In the genomic region with DNA sequence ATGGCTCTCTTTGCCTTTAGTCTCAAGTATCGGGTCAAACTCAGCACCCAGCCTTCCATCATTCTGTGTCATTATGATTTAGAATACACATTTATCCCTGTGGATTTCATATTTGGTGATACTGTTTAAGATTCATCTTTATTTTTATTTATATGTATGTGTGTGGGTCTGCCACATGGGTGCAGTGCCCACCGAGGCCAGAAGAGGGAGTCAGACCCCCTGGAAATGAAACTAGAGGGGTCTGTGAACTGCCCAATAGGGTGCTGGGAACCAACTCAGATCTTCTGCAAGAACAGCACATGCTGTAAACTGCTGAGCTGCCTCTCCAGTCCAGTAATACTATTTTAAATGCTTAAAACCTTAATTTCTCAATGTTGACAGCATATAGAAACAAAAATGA, we compare ENCODE assay signal across 21 mouse cellular contexts. TPM values are rescaled to one million over a fixed set of nuclear protein-coding genes. Genes with fewer than 3 reads are reported as not detected.
A peak's percentile ranks its signal among the peaks of the same experiment; 100 is the strongest.
DNase-seq lines count a peak whose midpoint lies in the region; ATAC-seq and TF ChIP-seq lines count a peak whose summit lies in the region.
"Had no signal": no experiment of that assay in that cellular context is flagged by ENCODE, and none has a peak within 500 bp of the region (broad histone marks: within the 10 kb centered on the region; RNA-seq: fewer than 3 reads in every experiment).

No protein-coding gene starts in this region.

- 0 out of 2 replicates have a peak, but pooled peaks have one; percentile 11 for TF ChIP-seq CTCF in forebrain, postnatal 0 days (IDR thresholded peaks at IDR 0.05; ENCODE audit: low read depth)
- peak; percentile 9 for TF ChIP-seq CTCF in left cerebral cortex, adult 2 months (IDR thresholded peaks at IDR 0.05)
- TF ChIP-seq CTCF in MEL (IDR thresholded peaks at IDR 0.05 in 2 of 3, conservative IDR thresholded peaks at IDR 0.05 in 1 of 3; ENCODE audit: control insufficient read depth in 1 of 3, insufficient read depth in 1 of 3, low read depth in 2 of 3, low read length in 3 of 3, poor library complexity in 1 of 3, severe bottlenecking in 1 of 3), result peak; percentile 28 to 36 (median 28); a peak in 5 of 6 replicates

- H3K27ac ChIP-seq in forebrain, postnatal 0 days (ENCODE audit: low read depth, low read length), result no peak overlapping the region
- no peak overlapping the region for H3K27ac ChIP-seq in forebrain, embryonic 14.5 days (ENCODE audit: low read depth, low read length)
- no peak overlapping the region for H3K27ac ChIP-seq in left cerebral cortex, adult 2 months
- H3K27ac ChIP-seq in MEL (ENCODE audit: control insufficient read depth, low read depth, low read length), result no peak overlapping the region
- H3K27ac ChIP-seq: embryonic facial prominence, embryonic 12.5 days; intestine, embryonic 15.5 days had no signal

- 100% methylated on average over 2 of the region's 2 CpGs for WGBS in forebrain, postnatal 0 days
- 93% methylated on average over 2 of the region's 2 CpGs for WGBS in forebrain, embryonic 14.5 days

- ATAC-seq in forebrain, postnatal 0 days, result no peak
- ATAC-seq in forebrain, embryonic 14.5 days, result no peak
- ATAC-seq: CD4-positive, CD25-positive, alpha-beta regulatory T cell, adult 4 months; forebrain, embryonic 16.5 days; hindbrain, embryonic 16.5 days; intestine, embryonic 15.5 days had no signal

- no peaks in the 10 kb centered on the region for H3K79me2 ChIP-seq in MEL (ENCODE audit: control insufficient read depth, insufficient read depth, low read length, poor library complexity)

- no peaks in the 10 kb centered on the region for H3K36me3 ChIP-seq in forebrain, postnatal 0 days (ENCODE audit: insufficient read depth)
- no peaks in the 10 kb centered on the region for H3K36me3 ChIP-seq in forebrain, embryonic 14.5 days (ENCODE audit: control insufficient read depth, insufficient read depth, low read length)
- peaks cover 0 to 11% of the 10 kb centered on the region in 2 experiments; a peak in 2 of 4 replicates for H3K36me3 ChIP-seq in MEL (ENCODE audit: control insufficient read depth in 1 of 2, insufficient read depth in 2 of 2, low read length in 2 of 2)
- H3K36me3 ChIP-seq: embryonic facial prominence, embryonic 12.5 days; heart, embryonic 12.5 days; hindbrain, embryonic 12.5 days; intestine, embryonic 15.5 days had no signal

- DNase-seq in forebrain, postnatal 0 days, result no peak
- DNase-seq in forebrain, embryonic 14.5 days (ENCODE audit: low spot score), result no peak
- DNase-seq in left cerebral cortex, adult 2 months (ENCODE audit: extremely low spot score in 1 of 2, low spot score in 2 of 2), result no peak
- DNase-seq in left cerebral cortex, postnatal 10 days (ENCODE audit: extremely low spot score in 1 of 2, low spot score in 2 of 2), result no peak
- peak; percentile 32 for DNase-seq in MEL (ENCODE audit: low read depth, low spot score)
- DNase-seq in spleen, adult 18-20 months, result no peak
- DNase-seq in kidney, postnatal 36 days, result no peak
- DNase-seq: adrenal gland, postnatal 10 days; B cell, adult 2 months; cerebellum, adult 11-12 months; cerebellum, adult 9-10 months; cerebellum, postnatal 25 days; gastrocnemius, postnatal 14 days; heart, postnatal 36 days had no signal

- no peak overlapping the region for H3K4me2 ChIP-seq in forebrain, postnatal 0 days (ENCODE audit: low read depth)
- no peak overlapping the region for H3K4me2 ChIP-seq in forebrain, embryonic 14.5 days (ENCODE audit: low read length)
- H3K4me2 ChIP-seq: embryonic facial prominence, embryonic 12.5 days; heart, embryonic 12.5 days; hindbrain, embryonic 12.5 days; intestine, embryonic 15.5 days had no signal

- H3K9me3 ChIP-seq in forebrain, postnatal 0 days (ENCODE audit: low read length), result no peaks in the 10 kb centered on the region
- H3K9me3 ChIP-seq in forebrain, embryonic 14.5 days (replicated peaks; ENCODE audit: control insufficient read depth, low read length), result no peaks in the 10 kb centered on the region
- no peaks in the 10 kb centered on the region for H3K9me3 ChIP-seq in MEL (replicated peaks; ENCODE audit: insufficient read depth, low read length)
- H3K9me3 ChIP-seq: embryonic facial prominence, embryonic 12.5 days; hindbrain, embryonic 12.5 days; intestine, embryonic 15.5 days had no signal

- no peak for TF ChIP-seq RAD21 in MEL (IDR thresholded peaks at IDR 0.05; ENCODE audit: low read depth, low read length)

- no peak for TF ChIP-seq POLR2A in MEL (IDR thresholded peaks at IDR 0.05; ENCODE audit: control insufficient read depth in 1 of 2, insufficient read depth in 1 of 2, low read depth in 1 of 2, low read length in 2 of 2, poor library complexity in 1 of 2)

- intact Hi-C loops in left cerebral cortex, adult 2 months (cut with DNase I), result no loop called here
- intact Hi-C loops in left cerebral cortex, postnatal 10 days (cut with DNase I), result no loop called here

- no peaks in the 10 kb centered on the region for H3K27me3 ChIP-seq in forebrain, postnatal 0 days (ENCODE audit: insufficient read depth, low read length)
- no peaks in the 10 kb centered on the region for H3K27me3 ChIP-seq in forebrain, embryonic 14.5 days (replicated peaks; ENCODE audit: control insufficient read depth, insufficient read depth, low read length)
- no peaks in the 10 kb centered on the region; a peak in 1 of 4 replicates for H3K27me3 ChIP-seq in MEL (ENCODE audit: control insufficient read depth in 1 of 2, insufficient read depth in 2 of 2, low read length in 2 of 2)
- H3K27me3 ChIP-seq: embryonic facial prominence, embryonic 12.5 days; heart, embryonic 12.5 days; hindbrain, embryonic 12.5 days; intestine, embryonic 15.5 days had no signal

- peaks cover 13% of the 10 kb centered on the region for H3K4me1 ChIP-seq in forebrain, postnatal 0 days (ENCODE audit: insufficient read depth)
- H3K4me1 ChIP-seq in forebrain, embryonic 14.5 days (ENCODE audit: control insufficient read depth, insufficient read depth, low read length), result peaks cover 23% of the 10 kb centered on the region
- H3K4me1 ChIP-seq in MEL (ENCODE audit: control insufficient read depth in 1 of 2, insufficient read depth in 2 of 2, low read length in 2 of 2), result peaks cover 8 to 14% of the 10 kb centered on the region in 2 experiments

- H3K9ac ChIP-seq in forebrain, postnatal 0 days, result no peak overlapping the region
- H3K9ac ChIP-seq in forebrain, embryonic 14.5 days (ENCODE audit: low read length), result no peak overlapping the region
- H3K9ac ChIP-seq in MEL (ENCODE audit: control insufficient read depth, low read depth, low read length, poor library complexity, severe bottlenecking), result no peak overlapping the region
- H3K9ac ChIP-seq: embryonic facial prominence, embryonic 12.5 days; heart, embryonic 12.5 days; hindbrain, embryonic 12.5 days; intestine, embryonic 15.5 days had no signal

- no peak overlapping the region for H3K4me3 ChIP-seq in forebrain, postnatal 0 days (ENCODE audit: low read depth, low read length)
- H3K4me3 ChIP-seq in forebrain, embryonic 14.5 days (ENCODE audit: low read depth, low read length), result no peak overlapping the region
- H3K4me3 ChIP-seq in left cerebral cortex, adult 2 months, result no peak overlapping the region
- H3K4me3 ChIP-seq in MEL (ENCODE audit: control insufficient read depth in 1 of 2, insufficient read depth in 1 of 2, low read depth in 2 of 2, low read length in 2 of 2), result no peak overlapping the region
- H3K4me3 ChIP-seq: embryonic facial prominence, embryonic 12.5 days; heart, embryonic 12.5 days; hindbrain, embryonic 12.5 days; intestine, embryonic 15.5 days had no signal

- no peak for TF ChIP-seq EP300 in MEL (IDR thresholded peaks at IDR 0.05; ENCODE audit: low read depth in 1 of 2, low read length in 2 of 2)

RNA-seq across cellular contexts. Expression of a gene that starts 26.4 kb away (rescaled TPM):
- total RNA-seq in forebrain, postnatal 0 days (2014; rRNA removed), result 7.4 and 8.3 TPM in 2 replicates
- 4.8 and 6.3 TPM in 2 replicates for polyA plus RNA-seq in forebrain, postnatal 0 days (2015; fragmentation: Nextera tagmentation; extraction: Ambion mirVana)
- 0.89 and 1.9 TPM in 2 replicates for polyA plus RNA-seq in forebrain, embryonic 14.5 days (2014; fragmentation: Nextera tagmentation; extraction: Ambion mirVana)
- 10 to 100 TPM; 17.1 to 18.7 TPM for total RNA-seq in left cerebral cortex, adult 2 months (2021)
- 10 to 100 TPM; 22.5 to 27.0 TPM for total RNA-seq in left cerebral cortex, postnatal 10 days (2021)
- total RNA-seq in MEL (2012; rRNA removed), result not detected in 2 replicates
- not detected for polyA plus RNA-seq in MEL (2012; ENCODE audit: insufficient read depth in 1 of 2, insufficient read length in 2 of 2, low read depth in 1 of 2, low replicate concordance in 2 of 2, missing spikeins in 1 of 2)
- polyA plus RNA-seq: CD4-positive, CD25-positive, alpha-beta regulatory T cell, adult 4 months had no signal

RNA-seq across cellular contexts. Expression of a gene that starts 37.5 kb away (rescaled TPM):
- 76.2 and 84.7 TPM in 2 replicates for total RNA-seq in forebrain, postnatal 0 days (2014; rRNA removed)
- polyA plus RNA-seq in forebrain, postnatal 0 days (2015; fragmentation: Nextera tagmentation; extraction: Ambion mirVana), result 60.9 and 72.7 TPM in 2 replicates
- polyA plus RNA-seq in forebrain, embryonic 14.5 days (2014; fragmentation: Nextera tagmentation; extraction: Ambion mirVana), result 36.9 and 45.3 TPM in 2 replicates
- 10 to 100 TPM; 55.7 to 57.8 TPM for total RNA-seq in left cerebral cortex, adult 2 months (2021)
- 10 to 100 TPM; 53.9 to 59.1 TPM for total RNA-seq in left cerebral cortex, postnatal 10 days (2021)
- total RNA-seq in MEL (2012; rRNA removed), result 17.6 and 20.8 TPM in 2 replicates
- 10 to 100 TPM in 1 of 2 experiments, not detected in 1; 24.3 TPM for polyA plus RNA-seq in MEL (2012; ENCODE audit: insufficient read depth in 1 of 2, insufficient read length in 2 of 2, low read depth in 1 of 2, low replicate concordance in 2 of 2, missing spikeins in 1 of 2)

RNA-seq across cellular contexts. Expression of a gene that starts 37.8 kb away (rescaled TPM):
- 2.8 and 4.4 TPM in 2 replicates for total RNA-seq in forebrain, postnatal 0 days (2014; rRNA removed)
- 1.1 and 1.2 TPM in 2 replicates for polyA plus RNA-seq in forebrain, postnatal 0 days (2015; fragmentation: Nextera tagmentation; extraction: Ambion mirVana)
- polyA plus RNA-seq in forebrain, embryonic 14.5 days (2014; fragmentation: Nextera tagmentation; extraction: Ambion mirVana), result 0.69 and 0.98 TPM in 2 replicates
- total RNA-seq in left cerebral cortex, adult 2 months (2021), result 1 to 10 TPM; 1.0 TPM
- total RNA-seq in left cerebral cortex, postnatal 10 days (2021), result 1 to 10 TPM; 1.3 to 1.8 TPM
- 0.12 and 0.16 TPM in 2 replicates for total RNA-seq in MEL (2012; rRNA removed)
- under 1 TPM in 1 of 2 experiments, not detected in 1; 0.46 TPM for polyA plus RNA-seq in MEL (2012; ENCODE audit: insufficient read depth in 1 of 2, insufficient read length in 2 of 2, low read depth in 1 of 2, low replicate concordance in 2 of 2, missing spikeins in 1 of 2)

RNA-seq across cellular contexts. Expression of a gene that starts 50.4 kb away (rescaled TPM):
- total RNA-seq in forebrain, postnatal 0 days (2014; rRNA removed), result 11.8 and 15.2 TPM in 2 replicates
- polyA plus RNA-seq in forebrain, postnatal 0 days (2015; fragmentation: Nextera tagmentation; extraction: Ambion mirVana), result 19.3 and 23.7 TPM in 2 replicates
- 14.8 and 17.1 TPM in 2 replicates for polyA plus RNA-seq in forebrain, embryonic 14.5 days (2014; fragmentation: Nextera tagmentation; extraction: Ambion mirVana)
- 10 to 100 TPM; 12.0 to 12.9 TPM for total RNA-seq in left cerebral cortex, adult 2 months (2021)
- 10 to 100 TPM; 12.2 to 16.5 TPM for total RNA-seq in left cerebral cortex, postnatal 10 days (2021)
- 4.0 and 4.9 TPM in 2 replicates for total RNA-seq in MEL (2012; rRNA removed)
- 1 to 10 TPM in 1 of 2 experiments, not detected in 1; 9.3 TPM for polyA plus RNA-seq in MEL (2012; ENCODE audit: insufficient read depth in 1 of 2, insufficient read length in 2 of 2, low read depth in 1 of 2, low replicate concordance in 2 of 2, missing spikeins in 1 of 2)

RNA-seq across cellular contexts. Expression of a gene that starts 50.6 kb away (rescaled TPM):
- total RNA-seq in forebrain, postnatal 0 days (2014; rRNA removed), result 48.6 and 111 TPM in 2 replicates
- polyA plus RNA-seq in forebrain, postnatal 0 days (2015; fragmentation: Nextera tagmentation; extraction: Ambion mirVana), result 362 and 414 TPM in 2 replicates
- polyA plus RNA-seq in forebrain, embryonic 14.5 days (2014; fragmentation: Nextera tagmentation; extraction: Ambion mirVana), result 319 and 356 TPM in 2 replicates
- 100 to 1,000 TPM; 100 to 103 TPM for total RNA-seq in left cerebral cortex, adult 2 months (2021)
- total RNA-seq in left cerebral cortex, postnatal 10 days (2021), result 100 to 1,000 TPM; 123 to 124 TPM
- total RNA-seq in MEL (2012; rRNA removed), result 362 and 423 TPM in 2 replicates
- 100 to 1,000 TPM in 1 of 2 experiments, not detected in 1; 510 TPM for polyA plus RNA-seq in MEL (2012; ENCODE audit: insufficient read depth in 1 of 2, insufficient read length in 2 of 2, low read depth in 1 of 2, low replicate concordance in 2 of 2, missing spikeins in 1 of 2)
